Mouse (Mus musculus) G1E (cell line): ENCODE results near the gene Hhatl. TPM values are rescaled to one million over a fixed set of nuclear protein-coding genes. Genes with fewer than 3 reads are reported as not detected.

Experiments used
- ATAC-seq: 2 replicates; pipeline ENCODE4 v1.8.0; 2016; ENCODE audit warnings: mild to moderate bottlenecking; ENCODE audit not compliant: insufficient number of reproducible peaks, poor library complexity, low FRiP score, severe bottlenecking; ENCODE audit errors: extremely low read depth
- DNase-seq: peaks from one replicate; pipeline ENCODE4 v3.0.0; 2012; ENCODE audit warnings: low spot score
- H3K27me3 ChIP-seq: 2 replicates; pipeline ENCODE4 v1.6.1; 2012; ENCODE audit warnings: mild to moderate bottlenecking, low read length, inconsistent platforms; ENCODE audit not compliant: insufficient read depth
- H3K36me3 ChIP-seq: replicated peaks from 2 replicates; pipeline ENCODE3; 2012; ENCODE audit warnings: mild to moderate bottlenecking, inconsistent platforms
- H3K4me1 ChIP-seq: 2 replicates; pipeline ENCODE4 v1.6.1; 2012; ENCODE audit warnings: low read depth, low read length, inconsistent platforms, mixed read lengths; ENCODE audit not compliant: insufficient read depth
- H3K4me3 ChIP-seq: 2 replicates; pipeline ENCODE4 v1.5.1; 2012; ENCODE audit warnings: low read depth, mild to moderate bottlenecking, inconsistent platforms, low read length, moderate library complexity, mixed read lengths
- H3K9me3 ChIP-seq: replicated peaks from 2 replicates; pipeline ENCODE4 v1.6.1; 2012; ENCODE audit warnings: inconsistent platforms
- CTCF ChIP-seq: IDR thresholded peaks from 2 replicates; pipeline ENCODE4 v1.5.1; 2012; ENCODE audit warnings: low read depth, low read length, inconsistent platforms, mixed read lengths
- GATA1 ChIP-seq: IDR thresholded peaks from 2 replicates; pipeline ENCODE4 v1.6.1; 2012; ENCODE audit warnings: borderline replicate concordance, low read length, inconsistent platforms, mixed read lengths
- GATA2 ChIP-seq: IDR thresholded peaks from 2 replicates; pipeline ENCODE4 v1.6.1; 2012; ENCODE audit warnings: low read depth, low read length, inconsistent platforms, borderline replicate concordance
- POLR2AphosphoS5 ChIP-seq: IDR thresholded peaks from 2 replicates; pipeline ENCODE4 v1.6.1; 2012; ENCODE audit warnings: low read depth, low read length, inconsistent platforms; ENCODE audit not compliant: insufficient replicate concordance
- TAL1 ChIP-seq: conservative IDR thresholded peaks from 2 replicates; pipeline ENCODE4 v1.6.1; 2012; ENCODE audit warnings: low read depth, low read length, inconsistent platforms, mixed read lengths
- polyA plus RNA-seq: library from polyadenylated mRNA; stranded (reverse); fragments of >175 nt; gene quantifications from 2 replicates; pipeline ENCODE4 v1.2.3, GENCODE M21; 2012
- total RNA-seq, 2 experiments: library from RNA; stranded (forward) in 1 of 2; stranded (reverse) in 1 of 2; fragments of 200-1000 nt in 1 of 2; fragments of >200 nt in 1 of 2; fragmentation: Nextera tagmentation in 1 of 2; gene quantifications; 2 replicates each; pipeline ENCODE4 v1.2.3; 2014 to 2017

Gene Hhatl
- total RNA-seq (2014; fragmentation: Nextera tagmentation) (not detected in 2 replicates), total RNA-seq (2017) (not detected in 2 replicates), polyA plus RNA-seq (not detected in 2 replicates)

- TF ChIP-seq GATA2, result no peak
- no peak for TF ChIP-seq TAL1
- no peak for TF ChIP-seq CTCF
- TF ChIP-seq GATA1, result no peak
- Histone ChIP-seq H3K27me3 (peaks cover 3% of the 10 kb centered on the region; the same call in 1 of the 2 replicates), H3K4me1 (no peaks in the 10 kb centered on the region), H3K36me3 (no peaks in the 10 kb centered on the region), H3K9me3 (no peaks in the 10 kb centered on the region), H3K4me3 (no peak within 1 kb of the TSS)
- no peak for ATAC-seq
- DNase-seq, result no peak
Measured at GRCm38 (mm10) chr9:121791757-121792521, at the start of gene Hhatl. Gene Hhatl (minus strand): TSS chr9:121792507.

- H3K4me3 ChIP-seq, result no peak overlapping the region
- no peak for ATAC-seq
Measured at GRCm38 (mm10) chr9:121839622-121839965, 47.3 kb upstream of the Hhatl start.

GRCm38 (mm10) chr9:121838829-121839621 lies 46.7 kb upstream of the Hhatl start, which contains the start of gene Ccdc13:
Gene Ccdc13 (minus strand): TSS chr9:121839461.
- TF ChIP-seq GATA1 (no peak), TAL1 (no peak), CTCF (no peak), POLR2AphosphoS5 (no peak), GATA2 (no peak)
- peaks cover 12% of the 10 kb centered on the region for H3K9me3 ChIP-seq
- DNase-seq, result no peak
- no peaks in the 10 kb centered on the region for H3K4me1 ChIP-seq
- no peak within 1 kb of the TSS for H3K4me3 ChIP-seq
- no peak for ATAC-seq
- peaks cover 19% of the 10 kb centered on the region; the same call in 1 of the 2 replicates for H3K27me3 ChIP-seq
- H3K36me3 ChIP-seq, result peaks cover 7% of the 10 kb centered on the region

More at GRCm38 (mm10) chr9:121839622-121839965, 47.3 kb upstream of the Hhatl start:
- no peak for DNase-seq
- TF ChIP-seq TAL1, result no peak
- TF ChIP-seq POLR2AphosphoS5, result no peak
- TF ChIP-seq GATA1, result no peak
- no peak for TF ChIP-seq GATA2
- TF ChIP-seq CTCF, result no peak
- Histone ChIP-seq H3K4me1 (no peaks in the 10 kb centered on the region), H3K27me3 (peaks cover 19% of the 10 kb centered on the region; the same call in 1 of the 2 replicates), H3K9me3 (peaks cover 12% of the 10 kb centered on the region), H3K36me3 (peaks cover 9% of the 10 kb centered on the region)

GRCm38 (mm10) chr9:121838008-121838407 lies 45.7 kb upstream of the Hhatl start:
- Histone ChIP-seq H3K4me3 (no peak overlapping the region), H3K4me1 (no peaks in the 10 kb centered on the region), H3K27me3 (peaks cover 26% of the 10 kb centered on the region; the same call in 1 of the 2 replicates), H3K9me3 (peaks cover 7% of the 10 kb centered on the region), H3K36me3 (no peaks in the 10 kb centered on the region)
- ATAC-seq, result no peak
- no peak for TF ChIP-seq CTCF
- TF ChIP-seq GATA1, result no peak
- no peak for TF ChIP-seq TAL1
- TF ChIP-seq POLR2AphosphoS5, result no peak
- no peak for TF ChIP-seq GATA2
- DNase-seq, result no peak

GRCm38 (mm10) chr9:121833825-121834224 lies 41.5 kb upstream of the Hhatl start:
- H3K9me3 ChIP-seq, result peaks cover 6% of the 10 kb centered on the region
- H3K4me1 ChIP-seq, result no peaks in the 10 kb centered on the region
- no peak overlapping the region for H3K4me3 ChIP-seq
- H3K27me3 ChIP-seq, result peaks cover 21% of the 10 kb centered on the region; the same call in 1 of the 2 replicates
- no peak for DNase-seq
- no peak for TF ChIP-seq GATA1
- no peaks in the 10 kb centered on the region for H3K36me3 ChIP-seq
- ATAC-seq, result no peak

GRCm38 (mm10) chr9:121830956-121831293 lies 38.6 kb upstream of the Hhatl start:
- peaks cover 6% of the 10 kb centered on the region for H3K9me3 ChIP-seq
- H3K27me3 ChIP-seq, result peaks cover 29% of the 10 kb centered on the region; the same call in 1 of the 2 replicates
- H3K4me1 ChIP-seq, result no peaks in the 10 kb centered on the region
- peak; percentile 29; the same call in 1 of the 2 replicates for TF ChIP-seq CTCF
- no peak for TF ChIP-seq GATA2
- H3K4me3 ChIP-seq, result no peak overlapping the region
- ATAC-seq, result no peak
- H3K36me3 ChIP-seq, result no peaks in the 10 kb centered on the region
- DNase-seq, result peak; percentile 45
